Mouse (Mus musculus) layer of hippocampus, adult 8-10 months (tissue): ENCODE data around the gene Fabp3. TPM values are rescaled to one million over a fixed set of nuclear protein-coding genes. Genes with fewer than 3 reads are reported as not detected.
A peak's percentile ranks its signal among the peaks of the same experiment; 100 is the strongest.

Experiments used
- DNase-seq, 2 experiments: peaks; one replicate each; pipeline ENCODE4 v3.0.0; 2022; ENCODE audit warnings: low spot score in 2 of 2
- total RNA-seq, 4 experiments: library from RNA; stranded (reverse); gene quantifications; 2 replicates each; pipeline ENCODE4 v1.2.4; 2022

Fabp3 gene
- total RNA-seq, 4 experiments from 2014 or later = 87.7 to 102 (median 95.3) TPM

- DNase-seq = no peak
Observed at GRCm38 (mm10) chr4:130323607-130324006, 15.2 kb downstream of the Fabp3 start.

- no peak for DNase-seq
Observed at GRCm38 (mm10) chr4:130325446-130325845, 17.1 kb downstream of the Fabp3 start.

- no peak for DNase-seq
Observed at GRCm38 (mm10) chr4:130327366-130327765, 19.0 kb downstream of the Fabp3 start.

- no peak for DNase-seq
Observed at GRCm38 (mm10) chr4:130335867-130336266, 27.5 kb downstream of the Fabp3 start.

- peak in 1 of 2 experiments; percentile 20 for DNase-seq
Observed at GRCm38 (mm10) chr4:130341691-130342090, 33.3 kb downstream of the Fabp3 start.

GRCm38 (mm10) chr4:130349666-130350065 lies 41.3 kb downstream of the Fabp3 start:
- DNase-seq = no peak

GRCm38 (mm10) chr4:130350690-130351422 lies 42.5 kb downstream of the Fabp3 start:
- DNase-seq = no peak

GRCm38 (mm10) chr4:130352588-130352987 lies 44.2 kb downstream of the Fabp3 start:
- DNase-seq = no peak

- DNase-seq = no peak
Observed at GRCm38 (mm10) chr4:130357946-130358345, 49.6 kb downstream of the Fabp3 start.

- peak; percentile 99 for DNase-seq
Observed at GRCm38 (mm10) chr4:130359486-130360237, 51.3 kb downstream of the Fabp3 start, which contains the start of the genes Zcchc17 and Snrnp40. Gene Zcchc17, minus strand, starts transcription at chr4:130359943. Gene Snrnp40, plus strand, starts transcription at chr4:130360132.

- DNase-seq = no peak
Observed at GRCm38 (mm10) chr4:130360238-130360590, 51.8 kb downstream of the Fabp3 start.

Other genes starting within 250 kb of the Fabp3 start
- gene Pef1, start 206.0 kb upstream of the Fabp3 start, total RNA-seq = 10 to 100 TPM; 60.4 to 74.7 (median 68.3) TPM
- 1 to 10 TPM; 1.6 to 2.9 (median 2.4) TPM for gene Hcrtr1, start 169.2 kb upstream of the Fabp3 start, total RNA-seq
- 10 to 100 TPM in 3 of 4 experiments, 1 to 10 TPM in 1; 9.7 to 11.8 (median 11.0) TPM for gene Tinagl1, start 133.5 kb upstream of the Fabp3 start, total RNA-seq
- gene Gm853, start 86.2 kb upstream of the Fabp3 start, total RNA-seq = 1 to 10 TPM in 1 of 4 experiments, not detected in 3; 1.0 TPM
- 10 to 100 TPM in 2 of 4 experiments, 1 to 10 TPM in 2; 8.1 to 12.4 (median 10.2) TPM for gene Serinc2, start 29.4 kb upstream of the Fabp3 start, total RNA-seq
- 1 to 10 TPM in 2 of 4 experiments, under 1 TPM in 1, not detected in 1; 0.95 to 1.2 (median 1.1) TPM for gene Gm10570, start 79 bp downstream of the Fabp3 start, total RNA-seq
- gene Zcchc17, start 51.3 kb downstream of the Fabp3 start, total RNA-seq = 10 to 100 TPM; 51.1 to 63.2 (median 59.1) TPM
- gene Snrnp40, start 51.5 kb downstream of the Fabp3 start, total RNA-seq = 10 to 100 TPM; 29.4 to 32.3 (median 30.6) TPM